In genomic region chr3:59187336-59187735, GRCm38 (mm10) we compare ENCODE assay signal across 23 mouse cellular contexts. TPM values are rescaled to one million over a fixed set of nuclear protein-coding genes. Genes with fewer than 3 reads are reported as not detected.
"Had no signal": no experiment of that assay in that cellular context is flagged by ENCODE, and none has a peak within 500 bp of the region (broad histone marks: within the 10 kb centered on the region; RNA-seq: fewer than 3 reads in every experiment).

No protein-coding gene starts in this region.

- H3K27me3 ChIP-seq: liver, embryonic 12.5 days; midbrain, embryonic 13.5 days; neural tube, embryonic 13.5 days; neural tube, embryonic 15.5 days had no signal

- H3K4me2 ChIP-seq: liver, embryonic 12.5 days; lung, embryonic 14.5 days; midbrain, embryonic 13.5 days; neural tube, embryonic 13.5 days; neural tube, embryonic 15.5 days had no signal

- H3K27ac ChIP-seq: liver, embryonic 12.5 days; liver, embryonic 14.5 days; midbrain, embryonic 10.5 days; midbrain, embryonic 13.5 days; neural tube, embryonic 13.5 days; neural tube, embryonic 15.5 days had no signal

- H3K9ac ChIP-seq: liver, embryonic 12.5 days; liver, embryonic 14.5 days; lung, embryonic 14.5 days; midbrain, embryonic 13.5 days; neural tube, embryonic 13.5 days; neural tube, embryonic 15.5 days had no signal

- H3K4me1 ChIP-seq: liver, embryonic 12.5 days; midbrain, embryonic 10.5 days; midbrain, embryonic 13.5 days; neural tube, embryonic 13.5 days; neural tube, embryonic 15.5 days had no signal

- H3K36me3 ChIP-seq: liver, embryonic 12.5 days; midbrain, embryonic 10.5 days; midbrain, embryonic 13.5 days; neural tube, embryonic 13.5 days; neural tube, embryonic 15.5 days had no signal

- DNase-seq: lung, adult 18-20 months; lung, embryonic 14.5 days; lung, postnatal 10 days; lung, postnatal 4 days; retina, postnatal 1 day; right cerebral cortex, adult 18-20 months; right cerebral cortex, postnatal 25 days; right cerebral cortex, postnatal 4 days; spleen, adult 18-20 months; thymus, postnatal 25 days; thymus, postnatal 4 days had no signal

- H3K9me3 ChIP-seq: liver, embryonic 12.5 days; midbrain, embryonic 10.5 days; midbrain, embryonic 13.5 days; neural tube, embryonic 13.5 days; neural tube, embryonic 15.5 days had no signal

- ATAC-seq: liver, embryonic 12.5 days; midbrain, embryonic 13.5 days; midbrain, embryonic 16.5 days had no signal

- H3K4me3 ChIP-seq: liver, embryonic 12.5 days; midbrain, embryonic 10.5 days; midbrain, embryonic 13.5 days; myocyte; neural tube, embryonic 13.5 days; neural tube, embryonic 15.5 days had no signal

RNA-seq across cellular contexts. Expression of gene Gpr87, which starts 7.6 kb away (rescaled TPM):
- polyA plus RNA-seq: liver, embryonic 12.5 days; liver, embryonic 14.5 days; liver, embryonic 16.5 days; lung, embryonic 16.5 days; midbrain, embryonic 16.5 days; myocyte; neural tube, embryonic 11.5 days; neural tube, embryonic 13.5 days; small intestine, adult 2 months had no signal

RNA-seq across cellular contexts. Expression of gene P2ry13, which starts 23.3 kb away (rescaled TPM):
- polyA plus RNA-seq: myocyte had no signal
